Mouse (Mus musculus) C2C12 (cell line): ENCODE measurements around the gene Pdzrn4.

ENCODE experiments used
- CEBPB ChIP-seq: IDR thresholded peaks from one replicate; pipeline ENCODE4 v1.6.1; 2011; ENCODE audit warnings: low read depth, mild to moderate bottlenecking, control low read depth, moderate library complexity
- CTCF ChIP-seq: IDR thresholded peaks from one replicate; pipeline ENCODE4 v1.5.1; 2011; ENCODE audit not compliant: control insufficient read depth, insufficient read depth, insufficient read length
- MAX ChIP-seq: IDR thresholded peaks from one replicate; pipeline ENCODE4 v1.6.1; 2011; ENCODE audit warnings: mild to moderate bottlenecking, control low read depth
- MYOD1 ChIP-seq: IDR thresholded peaks from one replicate; pipeline ENCODE4 v1.6.1; 2011; ENCODE audit warnings: low read depth; ENCODE audit not compliant: control insufficient read depth, insufficient read length
- MYOG ChIP-seq: IDR thresholded peaks from one replicate; pipeline ENCODE4 v1.6.1; 2011; ENCODE audit not compliant: control insufficient read depth, insufficient read length; ENCODE audit errors: extremely low read depth

GRCm38 (mm10) chr15:92416141-92416540 is 19.5 kb downstream of the Pdzrn4 start:
- TF ChIP-seq CTCF (no peak), MYOD1 (no peak), MYOG (no peak), MAX (no peak), CEBPB (no peak)
